Mouse (Mus musculus) lung, adult 2 months (tissue): ENCODE measurements around the gene Pde4d. TPM values are rescaled to one million over a fixed set of nuclear protein-coding genes. Genes with fewer than 3 reads are reported as not detected.

Experiments
- DNase-seq: peaks from one replicate; pipeline ENCODE4 v3.0.0; 2022
- H3K4me1 ChIP-seq: fragments of 200-500 bp; 2 replicates; pipeline ENCODE4 v1.6.1; 2011; ENCODE audit warnings: low read length; ENCODE audit not compliant: control insufficient read depth, insufficient read depth
- H3K4me3 ChIP-seq: fragments of 200-500 bp; replicated peaks from 2 replicates; pipeline ENCODE3; 2011; ENCODE audit warnings: low read depth, mild to moderate bottlenecking, control low read depth, low read length; ENCODE audit errors: extremely low read depth
- CTCF ChIP-seq: fragments of 200-500 bp; IDR thresholded peaks from 2 replicates; pipeline ENCODE4 v1.5.1; 2011; ENCODE audit warnings: mild to moderate bottlenecking, low read length, control low read depth; ENCODE audit not compliant: insufficient read depth
- POLR2A ChIP-seq: fragments of 200-500 bp; IDR thresholded peaks from 2 replicates; pipeline ENCODE4 v1.6.1; 2011; ENCODE audit warnings: low read depth, mild to moderate bottlenecking, control low read depth, low read length, borderline replicate concordance; ENCODE audit errors: extremely low read depth
- WGBS: fragments of 180-500 bp; shearing (Covaris S2); methylation state at CpG from one replicate; pipeline ENCODE4 v1.1.7; 2018; 5-methylcytosine and 5-hydroxymethylcytosine counted together
- polyA plus RNA-seq: library from polyadenylated mRNA; depleted of rRNA; stranded (reverse); fragments of >200 nt; gene quantifications from 2 replicates; pipeline ENCODE4 v1.2.3, GENCODE M21; 2012

Gene Pde4d
- polyA plus RNA-seq, 1 experiment = 20.0 TPM

- H3K4me3 ChIP-seq = no peak overlapping the region
- no peaks in the 10 kb centered on the region; the same call in 1 of the 2 replicates for H3K4me1 ChIP-seq
- TF ChIP-seq CTCF (peak; percentile 73), POLR2A (no peak)
- WGBS = 33% methylated on average over 5 of the region's 5 CpGs
- no peak for DNase-seq
These were observed 1309.5 kb downstream of the Pde4d start for GRCm38 (mm10) chr13:109759201-109759600.

GRCm38 (mm10) chr13:109761081-109761480 is 1311.3 kb downstream of the Pde4d start:
- no peak overlapping the region for H3K4me3 ChIP-seq
- TF ChIP-seq CTCF = no peak
- H3K4me1 ChIP-seq = no peaks in the 10 kb centered on the region
- DNase-seq = no peak
- 66% methylated on average over 13 of the region's 13 CpGs for WGBS

GRCm38 (mm10) chr13:109774791-109775190 is 1325.0 kb downstream of the Pde4d start:
- no peak for DNase-seq
- peaks cover 2% of the 10 kb centered on the region; the same call in 1 of the 2 replicates for H3K4me1 ChIP-seq
- TF ChIP-seq POLR2A = no peak
- no peak for TF ChIP-seq CTCF
- H3K4me3 ChIP-seq = no peak overlapping the region
- WGBS = 81% methylated on average over 7 of the region's 7 CpGs

GRCm38 (mm10) chr13:109775197-109775596 is 1325.4 kb downstream of the Pde4d start:
- peaks cover 2% of the 10 kb centered on the region; the same call in 1 of the 2 replicates for H3K4me1 ChIP-seq
- WGBS = 54% methylated on average over 5 of the region's 5 CpGs

GRCm38 (mm10) chr13:109776116-109776515 is 1326.4 kb downstream of the Pde4d start:
- TF ChIP-seq POLR2A (no peak), CTCF (peak; percentile 97)
- Histone ChIP-seq H3K4me1 (peaks cover 2% of the 10 kb centered on the region; the same call in 1 of the 2 replicates), H3K4me3 (no peak overlapping the region)
- peak; percentile 88 for DNase-seq
- 3% methylated on average over 11 of the region's 11 CpGs for WGBS

More at GRCm38 (mm10) chr13:109775197-109775596, 1325.4 kb downstream of the Pde4d start:
- no peak for DNase-seq
- no peak overlapping the region for H3K4me3 ChIP-seq
- TF ChIP-seq CTCF (no peak), POLR2A (no peak)

GRCm38 (mm10) chr13:109776995-109777394 is 1327.2 kb downstream of the Pde4d start:
- 40% methylated on average over 3 of the region's 3 CpGs for WGBS
- DNase-seq = no peak
- TF ChIP-seq POLR2A = no peak
- no peak for TF ChIP-seq CTCF
- H3K4me3 ChIP-seq = no peak overlapping the region
- peaks cover 2% of the 10 kb centered on the region; the same call in 1 of the 2 replicates for H3K4me1 ChIP-seq

- Histone ChIP-seq H3K4me1 (peaks cover 2% of the 10 kb centered on the region; the same call in 1 of the 2 replicates), H3K4me3 (no peak overlapping the region)
- 90% methylated on average over 5 of the region's 5 CpGs for WGBS
- no peak for DNase-seq
- TF ChIP-seq CTCF = no peak
- no peak for TF ChIP-seq POLR2A
These were observed 1327.7 kb downstream of the Pde4d start for GRCm38 (mm10) chr13:109777441-109777840.

GRCm38 (mm10) chr13:109778297-109778835 is 1328.6 kb downstream of the Pde4d start:
- no peak for DNase-seq
- Histone ChIP-seq H3K4me3 (no peak overlapping the region), H3K4me1 (peaks cover 2% of the 10 kb centered on the region; the same call in 1 of the 2 replicates)
- 78% methylated on average over 9 of the region's 9 CpGs for WGBS
- TF ChIP-seq POLR2A = no peak
- TF ChIP-seq CTCF = no peak

- Histone ChIP-seq H3K4me3 (no peak overlapping the region), H3K4me1 (peaks cover under 1% of the 10 kb centered on the region; the same call in 1 of the 2 replicates)
- TF ChIP-seq CTCF (no peak), POLR2A (no peak)
- 89% methylated on average over 1 of the region's 1 CpGs for WGBS
- DNase-seq = no peak
These were observed 1331.7 kb downstream of the Pde4d start for GRCm38 (mm10) chr13:109781466-109781865.

- WGBS = 86% methylated on average over 4 of the region's 4 CpGs
- DNase-seq = no peak
- H3K4me1 ChIP-seq = peaks cover 2% of the 10 kb centered on the region
These were observed 1338.9 kb downstream of the Pde4d start for GRCm38 (mm10) chr13:109788604-109789003.

GRCm38 (mm10) chr13:109789151-109789550 is 1339.4 kb downstream of the Pde4d start:
- Histone ChIP-seq H3K4me1 (peaks cover 2% of the 10 kb centered on the region), H3K4me3 (no peak overlapping the region)
- WGBS = 47% methylated on average over 4 of the region's 4 CpGs
- no peak for DNase-seq
- TF ChIP-seq CTCF (no peak), POLR2A (no peak)

More at GRCm38 (mm10) chr13:109788604-109789003, 1338.9 kb downstream of the Pde4d start:
- no peak overlapping the region for H3K4me3 ChIP-seq
- no peak for TF ChIP-seq CTCF
- TF ChIP-seq POLR2A = no peak
